Mouse (Mus musculus) CH12F3 (cell line): ENCODE data around the gene Psat1.

Experiments used
- in situ Hi-C: fragments of 300-500 bp; cut with MboI; formaldehyde crosslinking; loops from 2 replicates; pipeline ENCODE4 v1.14.3; 2020; ENCODE audit warnings: low sequenced_read_pairs

Gene Psat1

DNA sequence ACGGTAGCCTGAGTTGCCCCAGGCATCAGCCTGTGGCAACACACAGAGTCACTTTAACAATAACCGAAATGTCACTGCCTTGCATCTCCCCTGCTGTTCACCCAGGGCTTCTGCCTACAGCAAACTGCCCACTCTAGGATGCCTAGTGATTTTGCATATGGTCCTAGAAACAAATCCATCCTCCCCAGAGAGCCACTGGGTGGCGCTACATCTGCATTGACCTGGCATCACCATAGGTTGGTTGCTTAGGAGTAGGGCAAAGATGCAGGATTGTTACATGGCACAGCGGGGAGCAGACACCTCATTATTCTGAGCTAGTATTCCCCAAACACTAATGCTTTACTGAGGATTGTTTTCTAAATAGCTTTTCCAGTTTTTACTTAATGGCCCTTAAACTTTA is 80.3 kb downstream of the Psat1 start:
- in situ Hi-C loops, result no loop called here

DNA sequence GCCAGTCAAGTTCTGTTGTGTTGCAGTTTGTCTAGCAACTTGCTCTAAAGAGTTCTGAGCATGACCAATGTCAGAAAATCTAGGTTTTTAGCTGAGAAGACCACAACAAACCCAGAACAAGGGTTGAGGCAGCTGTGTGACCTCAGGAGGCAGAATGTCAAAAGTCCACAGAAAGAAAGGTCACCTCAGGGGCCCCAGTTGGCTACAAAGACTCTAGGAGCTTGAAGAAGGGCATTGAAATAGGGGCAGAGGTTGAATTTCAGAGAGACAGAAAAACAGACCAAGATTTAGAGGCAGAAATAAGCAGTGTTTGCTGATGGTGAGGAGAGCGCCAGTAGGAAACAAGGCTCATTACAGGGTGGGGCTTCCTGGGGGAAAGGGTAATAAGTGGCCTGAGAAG is 81.0 kb downstream of the Psat1 start:
- in situ Hi-C loops, result no loop called here

DNA sequence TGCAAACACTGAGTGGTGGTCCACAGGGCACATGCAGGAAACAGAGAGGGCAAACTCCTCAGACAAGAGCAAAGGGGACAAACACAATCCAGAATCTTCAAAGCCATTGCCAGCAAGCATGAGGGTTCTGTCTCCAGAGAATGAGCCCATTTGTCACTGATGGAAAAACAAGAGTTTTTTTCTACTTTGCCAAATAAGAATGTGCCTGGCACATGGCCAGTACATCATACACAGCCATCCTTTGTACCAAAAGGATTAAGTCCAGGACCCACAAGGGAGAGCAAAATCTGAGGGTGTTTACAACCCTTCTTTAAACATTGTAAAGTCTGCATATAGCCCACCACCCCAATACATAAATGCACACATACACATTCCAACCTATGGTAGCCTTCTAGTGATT is 81.7 kb downstream of the Psat1 start:
- in situ Hi-C loops, result no loop called here

DNA sequence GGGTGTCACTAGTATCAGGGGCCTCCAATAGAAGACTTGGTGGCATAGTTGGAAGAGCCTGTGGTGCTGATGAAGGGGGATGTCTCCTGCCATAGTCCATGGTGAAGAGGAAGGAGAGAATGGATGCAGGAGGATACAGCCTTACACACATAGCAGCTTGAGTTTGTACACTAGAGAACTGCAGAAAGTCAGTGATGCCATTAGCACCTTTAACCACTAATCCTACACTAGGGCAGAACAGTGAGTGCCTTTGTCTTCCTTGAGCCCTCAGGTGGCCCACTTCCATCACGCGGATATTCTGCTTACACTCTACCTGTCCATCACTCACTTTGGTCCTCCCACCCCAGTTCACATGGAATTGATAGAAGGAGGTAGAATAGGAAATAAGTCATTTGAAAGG is 83.0 kb downstream of the Psat1 start:
- in situ Hi-C loops, result no loop called here

DNA sequence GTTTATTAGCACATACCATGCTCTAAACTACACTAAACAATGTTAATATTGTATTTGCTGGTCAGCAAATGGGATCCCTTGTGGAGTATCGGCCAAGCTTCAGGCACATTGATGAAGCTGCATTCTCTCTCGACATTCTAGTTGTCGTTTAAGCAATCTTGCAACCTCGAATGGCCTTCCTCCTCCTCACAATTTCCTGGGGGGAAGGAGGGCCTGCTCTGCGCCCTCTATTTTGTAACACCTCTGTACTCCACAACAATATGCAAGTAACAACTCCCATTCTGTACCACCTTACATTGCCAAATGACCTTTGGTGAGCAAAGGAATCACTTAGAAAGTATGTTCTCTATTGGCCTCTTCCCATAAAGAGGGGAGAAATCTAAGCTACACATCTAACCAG is 91.8 kb downstream of the Psat1 start:
- in situ Hi-C loops, result no loop called here
